Mouse (Mus musculus) spleen, adult 2 months (tissue): ENCODE data around the gene Gnao1. TPM values are rescaled to one million over a fixed set of nuclear protein-coding genes. Genes with fewer than 3 reads are reported as not detected.

ENCODE experiments used
- DNase-seq, 2 experiments: peaks; one replicate each; pipeline versions ENCODE4 v3.0.0 to v3.0.0-alpha.2; 2012 to 2021; ENCODE audit warnings: low spot score in 2 of 2, low read depth in 1 of 2
- H3K27ac ChIP-seq: fragments of 200-500 bp; 2 replicates; pipeline ENCODE4 v1.5.1; 2012; ENCODE audit warnings: low read length, inconsistent platforms; ENCODE audit not compliant: insufficient read depth
- H3K27me3 ChIP-seq: fragments of 200-500 bp; 2 replicates; pipeline ENCODE4 v1.6.1; 2012; ENCODE audit warnings: mild to moderate bottlenecking, moderate library complexity, low read length, inconsistent platforms; ENCODE audit not compliant: control insufficient read depth, insufficient read depth
- H3K36me3 ChIP-seq: fragments of 200-500 bp; 2 replicates; pipeline ENCODE4 v1.6.1; 2012; ENCODE audit warnings: mild to moderate bottlenecking, low read length, inconsistent platforms; ENCODE audit not compliant: control insufficient read depth, insufficient read depth
- H3K4me1 ChIP-seq: fragments of 200-500 bp; 2 replicates; pipeline ENCODE4 v1.6.1; 2011; ENCODE audit warnings: inconsistent platforms; ENCODE audit not compliant: control insufficient read depth, insufficient read depth, insufficient read length
- H3K4me3 ChIP-seq: fragments of 200-500 bp; 2 replicates; pipeline ENCODE4 v1.5.1; 2011; ENCODE audit warnings: mild to moderate bottlenecking, inconsistent platforms; ENCODE audit not compliant: insufficient read depth, insufficient read length; ENCODE audit errors: extremely low read depth
- CTCF ChIP-seq: fragments of 200-500 bp; IDR thresholded peaks from 2 replicates; pipeline ENCODE4 v1.5.1; 2011; ENCODE audit warnings: mild to moderate bottlenecking, inconsistent platforms; ENCODE audit not compliant: insufficient read depth, insufficient read length, insufficient replicate concordance; ENCODE audit errors: extremely low read depth
- POLR2A ChIP-seq: fragments of 200-500 bp; IDR thresholded peaks from 2 replicates; pipeline ENCODE4 v1.6.1; 2011; ENCODE audit warnings: low read depth, low read length, inconsistent platforms
- WGBS: fragments of 180-500 bp; shearing (Covaris S2); methylation state at CpG from one replicate; pipeline ENCODE4 v1.1.7; 2018; 5-methylcytosine and 5-hydroxymethylcytosine counted together
- polyA plus RNA-seq: library from polyadenylated mRNA; depleted of rRNA; stranded (reverse); fragments of >200 nt; gene quantifications from 2 replicates; pipeline ENCODE4 v1.2.3, GENCODE M21; 2012

Gene Gnao1
- polyA plus RNA-seq, 1 experiment, result 2.5 TPM

- H3K27ac ChIP-seq, result no peak overlapping the region
- no peak for DNase-seq
- H3K4me3 ChIP-seq, result no peak overlapping the region
- no peaks in the 10 kb centered on the region for H3K4me1 ChIP-seq
- TF ChIP-seq POLR2A (no peak), CTCF (no peak)
- H3K27me3 ChIP-seq, result no peaks in the 10 kb centered on the region
- no peaks in the 10 kb centered on the region for H3K36me3 ChIP-seq
- 31% methylated on average over 4 of the region's 4 CpGs for WGBS
Measured at GRCm38 (mm10) chr8:93825317-93825716, 15.6 kb downstream of the Gnao1 start.

- Histone ChIP-seq H3K4me1 (no peaks in the 10 kb centered on the region), H3K4me3 (no peak overlapping the region), H3K27ac (no peak overlapping the region), H3K27me3 (no peaks in the 10 kb centered on the region), H3K36me3 (no peaks in the 10 kb centered on the region)
- WGBS, result 92% methylated on average over 3 of the region's 3 CpGs
- no peak for DNase-seq
- TF ChIP-seq POLR2A, result no peak
- TF ChIP-seq CTCF, result no peak
Measured at GRCm38 (mm10) chr8:93830626-93831025, 20.9 kb downstream of the Gnao1 start.

GRCm38 (mm10) chr8:93835771-93836170 is 26.0 kb downstream of the Gnao1 start:
- Histone ChIP-seq H3K4me1 (no peaks in the 10 kb centered on the region), H3K4me3 (no peak overlapping the region), H3K27me3 (no peaks in the 10 kb centered on the region), H3K27ac (no peak overlapping the region), H3K36me3 (no peaks in the 10 kb centered on the region)
- no peak for DNase-seq
- WGBS, result 79% methylated on average over 5 of the region's 5 CpGs
- TF ChIP-seq POLR2A (no peak), CTCF (no peak)

DNA sequence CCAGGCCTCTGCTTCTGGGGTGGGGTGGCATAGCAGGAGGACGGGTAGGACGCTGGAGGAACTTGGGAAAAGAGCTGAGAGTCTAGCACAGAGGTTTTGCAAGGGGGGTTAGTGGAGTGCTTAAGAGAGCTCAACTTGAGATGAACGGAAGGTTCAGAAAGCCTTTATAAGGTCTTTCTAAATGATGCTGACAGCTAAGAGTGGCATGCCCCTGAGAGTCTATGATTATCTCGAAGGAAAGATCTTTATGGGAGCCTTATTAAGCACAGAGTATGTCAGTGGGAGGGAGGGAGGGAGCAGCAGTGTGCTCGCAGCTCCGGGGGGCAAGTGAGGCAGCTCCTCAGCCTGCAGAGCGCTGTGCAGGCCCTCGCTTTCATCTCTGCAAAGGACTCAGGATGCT is 29.3 kb downstream of the Gnao1 start:
- TF ChIP-seq POLR2A (no peak), CTCF (no peak)
- DNase-seq, result no peak

GRCm38 (mm10) chr8:93840486-93840885 is 30.7 kb downstream of the Gnao1 start:
- H3K36me3 ChIP-seq, result no peaks in the 10 kb centered on the region
- DNase-seq, result no peak
- H3K27ac ChIP-seq, result no peak overlapping the region
- no peaks in the 10 kb centered on the region for H3K27me3 ChIP-seq
- no peak overlapping the region for H3K4me3 ChIP-seq
- no peak for TF ChIP-seq POLR2A
- TF ChIP-seq CTCF, result no peak
- no peaks in the 10 kb centered on the region for H3K4me1 ChIP-seq
- 61% methylated on average over 4 of the region's 4 CpGs for WGBS

More for the DNA sequence above, 29.3 kb downstream of the Gnao1 start:
- H3K4me1 ChIP-seq, result no peaks in the 10 kb centered on the region
- H3K4me3 ChIP-seq, result no peak overlapping the region
- H3K27ac ChIP-seq, result no peak overlapping the region
- no peaks in the 10 kb centered on the region for H3K36me3 ChIP-seq
- 71% methylated on average over 8 of the region's 8 CpGs for WGBS
- H3K27me3 ChIP-seq, result no peaks in the 10 kb centered on the region

- no peak for TF ChIP-seq CTCF
- TF ChIP-seq POLR2A, result no peak
- Histone ChIP-seq H3K36me3 (no peaks in the 10 kb centered on the region), H3K4me1 (no peaks in the 10 kb centered on the region), H3K27ac (no peak overlapping the region), H3K27me3 (no peaks in the 10 kb centered on the region), H3K4me3 (no peak overlapping the region)
- DNase-seq, result no peak
- WGBS, result 24% methylated on average over 10 of the region's 10 CpGs
Measured at GRCm38 (mm10) chr8:93840956-93841752, 31.4 kb downstream of the Gnao1 start.

DNA sequence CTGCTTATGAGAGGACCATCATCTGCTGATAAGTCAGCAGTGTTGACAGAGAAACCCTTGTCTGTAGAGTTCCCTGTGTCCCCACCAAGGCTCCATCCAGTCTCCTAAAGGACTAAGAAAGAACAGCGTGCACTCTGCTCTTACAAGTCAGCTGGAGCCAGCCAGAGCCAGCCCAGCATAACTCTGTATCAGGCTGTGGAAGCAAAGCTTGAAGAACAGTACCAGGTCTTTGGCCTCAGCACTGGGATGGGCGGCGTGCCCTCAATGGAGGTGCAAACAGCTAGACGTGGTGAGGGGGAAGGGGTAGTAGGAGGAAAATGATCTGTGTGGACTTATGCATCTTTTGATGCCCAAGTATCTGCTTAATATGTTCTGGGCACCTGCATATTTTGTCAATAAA is 32.8 kb downstream of the Gnao1 start:
- 94% methylated on average over 4 of the region's 4 CpGs for WGBS
- TF ChIP-seq POLR2A (no peak), CTCF (no peak)
- no peak for DNase-seq

More for the DNA sequence above, 32.8 kb downstream of the Gnao1 start:
- no peaks in the 10 kb centered on the region for H3K27me3 ChIP-seq
- H3K4me3 ChIP-seq, result no peak overlapping the region
- H3K36me3 ChIP-seq, result no peaks in the 10 kb centered on the region
- no peak overlapping the region for H3K27ac ChIP-seq
- no peaks in the 10 kb centered on the region for H3K4me1 ChIP-seq
